Mouse (Mus musculus): ENCODE results near the gene Hoxd12. TPM values are rescaled to one million over a fixed set of nuclear protein-coding genes. Genes with fewer than 3 reads are reported as not detected.

Hoxd12 gene
- polyA plus RNA-seq, 1 experiment from 2014 or later, result not detected

- no peak for ATAC-seq
- 7% methylated on average over 13 of the region's 13 CpGs for WGBS (ENCODE audit: insufficient replicate concordance)
- Histone ChIP-seq H3K9ac (replicated peaks) (no peak overlapping the region), H3K27ac (ENCODE audit: low read depth) (no peak overlapping the region), H3K4me3 (ENCODE audit: low read depth, low read length) (no peak overlapping the region), H3K4me1 (ENCODE audit: insufficient read depth) (peaks cover 6% of the 10 kb centered on the region; the same call in 1 of the 2 replicates), H3K27me3 (ENCODE audit: insufficient read depth, low read length) (peaks cover 94% of the 10 kb centered on the region), H3K36me3 (replicated peaks; ENCODE audit: insufficient read depth, low read length) (no peaks in the 10 kb centered on the region), H3K4me2 (ENCODE audit: low read depth, low read length) (no peak overlapping the region), H3K9me3 (ENCODE audit: low read length) (no peaks in the 10 kb centered on the region)
- DNase-seq, result no peak
- no peak for TF ChIP-seq EP300 (IDR thresholded peaks at IDR 0.05; ENCODE audit: low read depth)
- TF ChIP-seq CTCF (IDR thresholded peaks at IDR 0.05; ENCODE audit: low read depth), result no peak
Measured at GRCm38 (mm10) chr2:74706393-74706960, 31.7 kb downstream of the Hoxd12 start.

DNA sequence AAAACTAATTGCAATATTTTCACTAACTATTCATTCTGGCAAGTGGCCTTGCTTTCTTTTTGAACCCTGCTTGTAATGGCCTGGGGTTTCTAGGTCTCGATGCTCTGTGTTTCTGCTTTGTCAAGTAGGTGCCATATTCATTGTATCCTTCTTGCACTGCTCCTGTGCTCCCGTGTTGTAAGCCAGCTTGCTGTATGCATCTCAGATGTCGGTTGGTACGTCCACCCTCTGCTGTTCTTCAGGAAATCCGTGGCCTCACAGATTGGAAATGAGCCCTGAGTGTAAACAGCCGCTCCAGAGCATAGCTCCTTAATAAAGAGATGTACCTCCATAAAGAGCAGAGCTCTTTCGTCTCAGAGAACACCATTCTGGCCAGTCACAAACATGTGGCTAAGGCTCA lies 32.8 kb downstream of the Hoxd12 start:
- Histone ChIP-seq H3K9ac (replicated peaks) (no peak overlapping the region), H3K4me2 (ENCODE audit: low read depth, low read length) (no peak overlapping the region)
- 18% methylated on average over 7 of the region's 7 CpGs for WGBS (ENCODE audit: insufficient replicate concordance)

DNA sequence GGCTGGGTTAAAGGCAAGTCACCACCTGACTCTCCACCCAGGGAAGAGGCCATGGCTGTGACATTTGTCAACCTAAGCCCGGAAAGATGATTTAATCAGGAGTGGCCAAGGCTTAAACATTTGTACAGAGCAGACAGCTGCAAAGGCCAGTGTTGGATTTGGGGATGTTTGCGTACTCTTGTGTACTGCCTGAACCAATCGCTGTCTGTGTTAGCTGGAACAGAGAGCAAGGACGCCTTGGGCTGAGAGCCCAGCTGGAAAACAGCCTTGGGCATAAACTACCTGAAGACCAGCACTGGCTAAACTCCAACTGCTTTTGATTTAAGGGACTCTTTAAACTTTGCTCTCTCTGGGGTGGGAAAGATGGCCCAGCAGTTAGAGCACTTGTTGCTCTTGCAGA lies 33.9 kb downstream of the Hoxd12 start:
- H3K36me3 ChIP-seq (replicated peaks; ENCODE audit: insufficient read depth, low read length), result no peaks in the 10 kb centered on the region
- H3K4me3 ChIP-seq (ENCODE audit: low read depth, low read length), result no peak overlapping the region
- H3K4me1 ChIP-seq (ENCODE audit: insufficient read depth), result peaks cover 13% of the 10 kb centered on the region
- H3K9me3 ChIP-seq (ENCODE audit: low read length), result no peaks in the 10 kb centered on the region
- TF ChIP-seq CTCF (IDR thresholded peaks at IDR 0.05; ENCODE audit: low read depth), result no peak
- no peak for TF ChIP-seq EP300 (IDR thresholded peaks at IDR 0.05; ENCODE audit: low read depth)
- no peak for ATAC-seq
- no peak for DNase-seq
- no peak overlapping the region for H3K9ac ChIP-seq (replicated peaks)
- no peak overlapping the region for H3K27ac ChIP-seq (ENCODE audit: low read depth)
- 48% methylated on average over 4 of the region's 4 CpGs for WGBS (ENCODE audit: insufficient replicate concordance)
- H3K4me2 ChIP-seq (ENCODE audit: low read depth, low read length), result no peak overlapping the region
- H3K27me3 ChIP-seq (ENCODE audit: insufficient read depth, low read length), result peaks cover 96% of the 10 kb centered on the region

More for the DNA sequence above, 32.8 kb downstream of the Hoxd12 start:
- TF ChIP-seq CTCF (IDR thresholded peaks at IDR 0.05; ENCODE audit: low read depth), result no peak
- no peak for TF ChIP-seq EP300 (IDR thresholded peaks at IDR 0.05; ENCODE audit: low read depth)
- H3K4me1 ChIP-seq (ENCODE audit: insufficient read depth), result peaks cover 13% of the 10 kb centered on the region
- ATAC-seq (no peak), DNase-seq (no peak)
- H3K27me3 ChIP-seq (ENCODE audit: insufficient read depth, low read length), result peaks cover 96% of the 10 kb centered on the region
- no peak overlapping the region for H3K27ac ChIP-seq (ENCODE audit: low read depth)
- H3K4me3 ChIP-seq (ENCODE audit: low read depth, low read length), result no peak overlapping the region
- no peaks in the 10 kb centered on the region for H3K36me3 ChIP-seq (replicated peaks; ENCODE audit: insufficient read depth, low read length)
- no peaks in the 10 kb centered on the region for H3K9me3 ChIP-seq (ENCODE audit: low read length)

DNA sequence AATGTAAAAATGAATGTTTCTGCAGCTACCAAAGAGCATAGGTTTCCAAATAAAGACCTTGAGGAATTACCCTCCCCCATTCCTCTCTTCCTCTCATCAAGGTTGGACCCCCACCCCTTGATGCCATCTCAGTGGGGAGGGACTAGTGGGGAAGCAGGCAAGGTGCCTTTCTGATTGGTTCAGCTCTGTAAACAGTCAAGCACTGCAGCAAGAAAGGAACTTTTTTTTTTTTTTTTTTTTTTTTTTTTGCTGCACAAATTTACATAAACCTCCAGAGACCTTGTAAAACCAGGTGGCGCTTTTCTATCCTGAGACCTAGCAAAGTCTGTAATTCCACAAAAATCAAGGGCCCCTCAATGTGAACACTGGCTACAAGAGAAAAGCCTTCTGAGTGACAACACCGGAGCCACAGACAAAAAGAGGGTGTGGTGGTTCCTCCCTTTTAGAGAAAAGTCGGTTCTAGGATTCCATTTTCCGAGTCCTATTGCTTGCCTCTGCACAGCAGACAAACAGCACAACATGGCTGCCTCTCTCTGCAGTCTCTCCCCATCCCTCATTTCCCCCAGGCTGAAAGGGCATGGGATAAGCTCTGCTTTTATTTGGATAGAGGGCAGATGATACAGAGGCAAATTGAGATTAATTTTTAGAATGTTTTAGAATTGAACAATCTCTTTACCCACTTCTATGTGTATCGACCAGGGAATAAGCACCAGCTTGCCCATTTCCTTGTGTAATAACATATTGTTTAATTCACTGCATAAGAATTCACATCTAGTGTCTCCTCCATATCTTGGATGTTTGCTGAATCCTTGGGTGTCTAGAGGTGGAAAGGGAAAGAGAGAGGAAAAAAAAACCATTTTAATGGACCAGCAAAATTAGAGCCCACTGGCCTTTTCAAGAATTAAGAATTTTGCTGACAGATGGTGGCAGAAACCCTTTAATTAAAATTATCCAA lies 34.9 kb downstream of the Hoxd12 start:
- peaks cover 12% of the 10 kb centered on the region for H3K4me1 ChIP-seq (ENCODE audit: insufficient read depth)
- H3K27me3 ChIP-seq (ENCODE audit: insufficient read depth, low read length), result peaks cover 96% of the 10 kb centered on the region
- no peak for ATAC-seq
- H3K9me3 ChIP-seq (ENCODE audit: low read length), result no peaks in the 10 kb centered on the region
- H3K9ac ChIP-seq (replicated peaks), result no peak overlapping the region
- no peak for DNase-seq
- WGBS (ENCODE audit: insufficient replicate concordance), result 11% methylated on average over 5 of the region's 5 CpGs
- H3K36me3 ChIP-seq (replicated peaks; ENCODE audit: insufficient read depth, low read length), result no peaks in the 10 kb centered on the region
- H3K27ac ChIP-seq (ENCODE audit: low read depth), result no peak overlapping the region
- H3K4me2 ChIP-seq (ENCODE audit: low read depth, low read length), result no peak overlapping the region
- TF ChIP-seq CTCF (IDR thresholded peaks at IDR 0.05; ENCODE audit: low read depth) (no peak), EP300 (IDR thresholded peaks at IDR 0.05; ENCODE audit: low read depth) (no peak)
- H3K4me3 ChIP-seq (ENCODE audit: low read depth, low read length), result no peak overlapping the region

DNA sequence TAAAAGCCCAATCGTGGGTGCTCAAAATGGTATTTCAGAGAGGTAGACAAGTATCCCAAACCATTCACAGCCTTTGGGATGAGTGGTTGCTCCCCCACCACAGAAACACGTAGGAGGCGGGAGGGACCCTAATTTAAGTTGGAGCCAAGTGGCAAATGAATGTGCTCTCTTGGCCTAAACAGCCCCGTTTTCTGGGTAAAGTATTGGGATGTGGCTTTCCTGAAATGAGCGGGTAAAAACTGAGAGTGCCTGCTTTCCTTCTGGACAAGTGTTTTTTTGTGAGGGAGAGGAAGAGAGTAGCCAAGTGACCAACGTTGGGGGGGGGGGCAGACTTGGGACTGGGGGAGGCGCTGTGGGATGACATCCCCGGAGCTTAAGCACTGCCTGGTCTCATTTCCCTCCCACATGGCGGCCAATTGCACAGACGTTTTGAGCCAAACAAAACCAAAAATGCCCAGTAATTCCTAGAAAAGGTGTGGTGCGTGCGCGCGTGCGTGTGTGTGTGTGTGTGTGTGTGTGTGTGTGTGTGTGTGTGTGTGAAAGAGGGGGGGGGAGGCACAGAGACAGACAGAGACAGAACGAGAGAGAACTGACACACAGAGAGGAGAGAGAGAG lies 36.2 kb downstream of the Hoxd12 start:
- Histone ChIP-seq H3K9ac (replicated peaks) (no peak overlapping the region), H3K4me1 (ENCODE audit: insufficient read depth) (peaks cover 7% of the 10 kb centered on the region), H3K27me3 (ENCODE audit: insufficient read depth, low read length) (peaks cover 99% of the 10 kb centered on the region), H3K9me3 (ENCODE audit: low read length) (no peaks in the 10 kb centered on the region), H3K4me3 (ENCODE audit: low read depth, low read length) (no peak overlapping the region), H3K27ac (ENCODE audit: low read depth) (no peak overlapping the region), H3K4me2 (ENCODE audit: low read depth, low read length) (no peak overlapping the region), H3K36me3 (replicated peaks; ENCODE audit: insufficient read depth, low read length) (no peaks in the 10 kb centered on the region)
- ATAC-seq, result no peak
- TF ChIP-seq CTCF (IDR thresholded peaks at IDR 0.05; ENCODE audit: low read depth) (no peak), EP300 (IDR thresholded peaks at IDR 0.05; ENCODE audit: low read depth) (no peak)
- no peak for DNase-seq
- WGBS (ENCODE audit: insufficient replicate concordance), result 2% methylated on average over 16 of the region's 16 CpGs
